Mouse (Mus musculus): ENCODE data around the gene Gjb5. TPM values are rescaled to one million over a fixed set of nuclear protein-coding genes. Genes with fewer than 3 reads are reported as not detected.

Gene Gjb5
- total RNA-seq, 2 experiments from 2014 or later, result 0.70 to 0.88 TPM

GRCm38 (mm10) chr4:127312349-127312748, 45.6 kb downstream of the Gjb5 start:
- DNase-seq (ENCODE audit: low spot score in 2 of 2), result no peak

GRCm38 (mm10) chr4:127311561-127311960, 46.4 kb downstream of the Gjb5 start:
- no peak for DNase-seq (ENCODE audit: low spot score in 2 of 2)

- DNase-seq (ENCODE audit: low spot score in 2 of 2), result no peak
Measured at GRCm38 (mm10) chr4:127306915-127307314, 51.1 kb downstream of the Gjb5 start.

Other genes with a start within 250 kb of the Gjb5 start
- 1 to 10 TPM; 1.0 to 3.4 TPM for gene Tmem35b, start 234.5 kb downstream of the Gjb5 start, total RNA-seq (2021)
- gene Dlgap3, start 189.0 kb downstream of the Gjb5 start, total RNA-seq (2021), result 1 to 10 TPM; 1.2 to 1.7 TPM
- gene Smim12, start 114.4 kb downstream of the Gjb5 start, total RNA-seq (2021), result 10 to 100 TPM; 31.7 to 35.6 TPM
- 10 to 100 TPM; 18.2 to 19.5 TPM for gene Gja4, start 44.1 kb downstream of the Gjb5 start, total RNA-seq (2021)
- gene Gjb3, start 27.3 kb downstream of the Gjb5 start, total RNA-seq (2021), result not detected
- gene Gjb4, start 4.1 kb downstream of the Gjb5 start, total RNA-seq (2021), result not detected